Mouse (Mus musculus): Measurements from ENCODE around the gene Actg1.
A peak's percentile ranks its signal among the peaks of the same experiment; 100 is the strongest.

Gene Actg1

GRCm38 (mm10) chr11:120347791-120348683, at the start of gene Actg1:
Gene Actg1, minus strand, starts transcription at chr11:120348542.
- peak; percentile 90 to 97 for DNase-seq (ENCODE audit: inconsistent age in 2 of 2, low spot score in 1 of 2)

DNA sequence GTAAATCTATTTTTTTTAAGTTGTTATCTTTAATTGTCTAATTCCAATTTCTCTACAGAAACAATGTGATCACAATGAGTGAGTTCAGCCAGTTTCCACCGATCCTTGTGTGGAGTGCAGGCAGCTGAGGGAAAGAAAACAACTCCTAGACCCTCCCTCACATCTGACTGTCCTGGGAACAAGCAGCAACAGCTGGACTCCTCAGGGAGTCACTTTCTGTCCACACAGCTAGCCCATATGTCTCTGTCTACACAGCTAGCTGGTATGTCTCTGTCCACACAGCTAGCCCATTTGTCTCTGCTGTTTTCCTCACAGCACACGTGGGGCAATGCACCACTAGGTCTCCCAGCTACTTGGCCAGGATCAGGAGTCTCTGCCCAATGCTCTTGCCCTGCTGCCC, 49.3 kb upstream of the Actg1 start:
- DNase-seq (ENCODE audit: inconsistent age in 2 of 2, low spot score in 1 of 2), result no peak

- DNase-seq (ENCODE audit: inconsistent age in 2 of 2, low spot score in 1 of 2), result peak in 1 of 2 experiments; percentile 79
Observed at GRCm38 (mm10) chr11:120395661-120396060, 47.3 kb upstream of the Actg1 start.

GRCm38 (mm10) chr11:120388580-120388979, 40.2 kb upstream of the Actg1 start:
- DNase-seq (ENCODE audit: inconsistent age in 2 of 2, low spot score in 1 of 2), result no peak

DNA sequence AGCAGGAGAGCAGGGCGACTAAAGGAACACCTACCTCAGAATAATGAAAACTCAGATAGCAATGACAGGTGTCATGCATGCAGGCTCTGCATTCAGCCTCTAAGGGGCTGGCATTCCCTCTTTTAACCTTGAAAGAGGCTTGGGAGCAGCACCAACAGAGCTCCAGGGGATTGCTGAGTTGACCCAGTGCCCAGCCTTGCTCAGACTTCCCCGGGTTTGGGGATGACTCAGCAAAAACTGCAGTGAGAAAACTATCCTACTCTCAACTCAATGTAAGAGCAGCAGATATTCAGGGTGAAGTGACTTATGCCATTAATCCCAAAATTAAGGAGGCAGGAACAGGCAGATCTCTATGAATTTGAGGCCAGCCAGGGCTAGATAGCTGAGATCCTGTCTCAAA, 38.8 kb upstream of the Actg1 start:
- DNase-seq (ENCODE audit: inconsistent age in 2 of 2, low spot score in 1 of 2), result peak; percentile 75 to 83

DNA sequence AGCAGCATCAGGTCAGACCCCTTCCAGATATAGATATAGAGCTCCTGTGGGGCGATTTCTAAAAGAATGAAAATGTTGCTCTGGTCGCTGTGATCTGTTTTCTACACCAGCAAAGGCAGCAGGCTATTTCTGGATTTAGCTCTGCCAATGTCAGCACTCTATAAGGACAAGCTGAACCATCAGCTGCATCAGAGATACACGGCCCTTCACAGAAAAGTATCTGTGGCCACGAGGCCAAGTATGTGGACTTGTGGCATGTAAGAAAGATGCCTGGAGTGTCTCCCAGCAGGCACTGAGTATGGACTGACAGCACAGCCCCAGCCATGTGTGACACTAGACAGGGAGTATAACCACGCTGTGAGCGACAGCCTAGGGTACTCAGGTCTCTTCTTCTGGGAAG, 38.3 kb upstream of the Actg1 start:
- no peak for DNase-seq (ENCODE audit: inconsistent age in 2 of 2, low spot score in 1 of 2)

DNA sequence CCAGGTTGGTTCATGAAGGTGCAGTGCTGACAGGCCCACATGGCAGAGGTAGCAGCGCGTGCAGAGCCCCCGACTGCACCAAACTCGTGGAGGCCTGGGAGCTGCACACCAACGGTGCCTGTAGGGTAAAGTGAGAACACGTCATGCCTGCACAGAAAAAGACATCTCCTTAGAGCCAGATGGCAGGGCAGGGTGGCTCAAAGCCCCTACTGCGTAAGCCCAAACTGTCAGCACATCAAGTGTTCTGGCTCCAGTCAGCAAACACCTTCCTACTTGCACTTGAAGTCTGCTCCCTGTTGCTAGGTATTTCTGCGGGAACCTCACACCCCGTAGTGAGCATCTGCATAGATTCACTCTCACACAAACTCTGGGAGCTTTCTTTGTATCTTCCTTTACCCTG, 34.2 kb upstream of the Actg1 start:
- no peak for DNase-seq (ENCODE audit: inconsistent age in 2 of 2, low spot score in 1 of 2)

DNA sequence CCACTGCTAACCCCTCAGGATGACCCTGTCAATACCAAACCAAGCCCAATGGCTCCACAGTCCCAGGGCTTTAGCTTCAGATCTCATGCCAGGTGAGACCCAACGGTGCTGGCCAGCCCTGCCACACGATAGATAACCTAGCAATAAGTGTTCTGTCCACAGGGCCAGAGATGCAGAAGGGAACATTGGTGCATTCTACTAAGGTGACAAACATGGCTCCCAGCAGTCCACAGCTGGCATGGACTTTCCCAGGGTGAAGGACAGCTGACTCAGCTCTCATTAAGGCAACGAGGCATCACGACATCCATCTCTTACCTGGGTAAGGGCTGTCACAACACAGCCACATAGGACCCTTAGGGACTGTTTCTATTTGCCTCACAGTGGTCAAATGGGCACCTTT, 32.8 kb upstream of the Actg1 start:
- DNase-seq (ENCODE audit: inconsistent age in 2 of 2, low spot score in 1 of 2), result peak in 1 of 2 experiments; percentile 57

- peak in 1 of 2 experiments; percentile 37 for DNase-seq (ENCODE audit: inconsistent age in 2 of 2, low spot score in 1 of 2)
Observed at GRCm38 (mm10) chr11:120380271-120380670, 31.9 kb upstream of the Actg1 start.

GRCm38 (mm10) chr11:120378611-120379540, 30.5 kb upstream of the Actg1 start, which contains the start of gene Faap100:
Gene Faap100, minus strand, starts transcription at chr11:120378764.
- peak; percentile 95 to 97 for DNase-seq (ENCODE audit: inconsistent age in 2 of 2, low spot score in 1 of 2)

GRCm38 (mm10) chr11:120378031-120378610, 29.8 kb upstream of the Actg1 start:
- DNase-seq (ENCODE audit: inconsistent age in 2 of 2, low spot score in 1 of 2), result peak; percentile 65 to 79

GRCm38 (mm10) chr11:120377337-120377736, 29.0 kb upstream of the Actg1 start:
- DNase-seq (ENCODE audit: inconsistent age in 2 of 2, low spot score in 1 of 2), result peak; percentile 59 to 68

GRCm38 (mm10) chr11:120376302-120377160, 28.2 kb upstream of the Actg1 start:
- peak; percentile 83 to 92 for DNase-seq (ENCODE audit: inconsistent age in 2 of 2, low spot score in 1 of 2)

DNA sequence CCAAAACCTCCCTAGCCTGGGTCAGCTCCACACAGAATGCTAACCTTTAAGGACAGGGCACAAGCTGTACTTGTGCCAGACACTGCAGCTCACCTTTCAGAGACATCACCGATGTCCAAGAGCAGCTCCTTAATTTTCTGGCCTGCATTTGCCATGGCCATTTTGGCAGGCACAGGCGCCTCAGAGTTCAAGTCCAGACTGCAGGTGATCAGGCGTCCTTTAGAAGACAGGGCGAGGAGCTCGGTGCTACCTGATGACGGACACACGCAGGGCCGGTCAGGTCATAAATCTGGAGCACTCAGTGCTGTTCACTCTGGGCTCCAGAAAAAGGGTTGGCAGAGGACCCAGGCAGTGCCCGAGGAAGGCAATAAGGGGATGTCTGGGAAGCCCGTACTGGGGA, 27.0 kb upstream of the Actg1 start:
- peak in 1 of 2 experiments; percentile 33 for DNase-seq (ENCODE audit: inconsistent age in 2 of 2, low spot score in 1 of 2)

- DNase-seq (ENCODE audit: inconsistent age in 2 of 2, low spot score in 1 of 2), result peak; percentile 62 to 85
Observed at GRCm38 (mm10) chr11:120373820-120374586, 25.7 kb upstream of the Actg1 start.

- DNase-seq (ENCODE audit: inconsistent age in 2 of 2, low spot score in 1 of 2), result peak in 1 of 2 experiments; percentile 32
Observed at GRCm38 (mm10) chr11:120373025-120373424, 24.7 kb upstream of the Actg1 start.

GRCm38 (mm10) chr11:120369656-120370055, 21.3 kb upstream of the Actg1 start:
- peak; percentile 74 to 90 for DNase-seq (ENCODE audit: inconsistent age in 2 of 2, low spot score in 1 of 2)

GRCm38 (mm10) chr11:120366443-120367027, 18.2 kb upstream of the Actg1 start:
- no peak for DNase-seq (ENCODE audit: inconsistent age in 2 of 2, low spot score in 1 of 2)

DNA sequence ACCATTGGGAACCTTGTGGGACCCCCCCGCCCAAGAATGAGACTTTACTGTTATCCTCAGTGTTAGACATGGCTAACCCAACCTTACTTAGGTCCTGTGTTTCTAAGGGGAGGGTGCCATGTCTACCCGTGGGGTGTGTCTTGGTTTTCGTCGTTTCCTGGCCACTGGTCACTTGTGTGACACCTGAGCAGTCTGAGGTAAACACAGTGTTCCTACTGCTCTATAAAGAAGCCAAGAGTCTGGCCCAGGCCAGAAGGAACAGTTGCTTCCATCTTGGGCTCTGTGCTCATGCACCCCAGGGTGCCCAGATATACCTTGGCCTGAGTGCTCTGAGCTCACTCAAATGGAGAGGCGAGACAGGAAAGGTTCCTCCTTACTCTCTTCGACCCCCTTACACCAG, 14.5 kb upstream of the Actg1 start:
- DNase-seq (ENCODE audit: inconsistent age in 2 of 2, low spot score in 1 of 2), result no peak

Data from adrenal gland, adult (tissue).